Mouse (Mus musculus) embryonic facial prominence, embryonic 10.5 days (tissue): ENCODE measurements around the gene Cdh23. TPM values are rescaled to one million over a fixed set of nuclear protein-coding genes. Genes with fewer than 3 reads are reported as not detected.

Experiments
- DNase-seq: peaks from one replicate; pipeline ENCODE4 v3.0.0-alpha.2; 2017; ENCODE audit warnings: low spot score
- H3K27ac ChIP-seq: fragments of 300-500 bp; sonication (generic); replicated peaks from 2 replicates; pipeline ENCODE4 v1.5.1; 2016; ENCODE audit warnings: mild to moderate bottlenecking
- H3K27me3 ChIP-seq: fragments of 300-500 bp; sonication (generic); replicated peaks from 2 replicates; pipeline ENCODE4 v1.6.1; 2016; ENCODE audit warnings: low read depth, mild to moderate bottlenecking; ENCODE audit not compliant: poor library complexity, severe bottlenecking
- H3K36me3 ChIP-seq: fragments of 300-500 bp; sonication (generic); replicated peaks from 2 replicates; pipeline ENCODE4 v1.6.1; 2016; ENCODE audit warnings: mild to moderate bottlenecking, moderate library complexity
- H3K4me1 ChIP-seq: fragments of 300-500 bp; sonication (generic); 2 replicates; pipeline ENCODE4 v1.6.1; 2016
- H3K4me3 ChIP-seq: fragments of 300-500 bp; sonication (generic); 2 replicates; pipeline ENCODE4 v1.5.1; 2016; ENCODE audit warnings: mild to moderate bottlenecking, moderate library complexity
- H3K9me3 ChIP-seq: fragments of 300-500 bp; sonication (generic); 2 replicates; pipeline ENCODE4 v1.6.1; 2016; ENCODE audit warnings: mild to moderate bottlenecking
- WGBS: fragments of 180-500 bp; shearing (Covaris S2); methylation state at CpG from one replicate; pipeline ENCODE4 v1.1.7; 2016; 5-methylcytosine and 5-hydroxymethylcytosine counted together
- polyA plus RNA-seq: library from polyadenylated mRNA; unstranded; fragments of >200 nt; fragmentation: Nextera tagmentation; extraction: Ambion mirVana; gene quantifications from 2 replicates; pipeline ENCODE4 v1.2.1, GENCODE M21; 2016

Cdh23 gene
- polyA plus RNA-seq, 1 experiment from 2014 or later = 0.29 TPM

- Histone ChIP-seq H3K27ac (no peak overlapping the region), H3K36me3 (no peaks in the 10 kb centered on the region), H3K4me1 (peaks cover 83% of the 10 kb centered on the region), H3K27me3 (peaks cover 38% of the 10 kb centered on the region), H3K4me3 (peak overlapping the region; percentile 58; the same call in 1 of the 2 replicates), H3K9me3 (no peaks in the 10 kb centered on the region)
- no peak for DNase-seq
- WGBS = 27% methylated on average over 9 of the region's 9 CpGs
These were observed 348.3 kb downstream of the Cdh23 start for GRCm38 (mm10) chr10:60347768-60348610.

- peaks cover 71% of the 10 kb centered on the region for H3K4me1 ChIP-seq
- under 1% methylated on average over 37 of the region's 37 CpGs for WGBS
- peak; percentile 87 for DNase-seq
- H3K4me3 ChIP-seq = peak within 1 kb of the TSS; percentile 58
- peaks cover 38% of the 10 kb centered on the region for H3K27me3 ChIP-seq
- no peaks in the 10 kb centered on the region for H3K36me3 ChIP-seq
- peak within 1 kb of the TSS; percentile 82 for H3K27ac ChIP-seq
- no peaks in the 10 kb centered on the region for H3K9me3 ChIP-seq
These were observed 349.4 kb downstream of the Cdh23 start, which contains the start of gene Vsir for GRCm38 (mm10) chr10:60346701-60347405. Gene Vsir (plus strand): TSS chr10:60346851.

GRCm38 (mm10) chr10:60346056-60346455 lies 350.2 kb downstream of the Cdh23 start:
- 82% methylated on average over 4 of the region's 4 CpGs for WGBS
- Histone ChIP-seq H3K4me1 (peaks cover 63% of the 10 kb centered on the region), H3K27ac (0 out of 2 replicates have a peak overlapping the region, but pooled peaks have one; percentile 82), H3K27me3 (peaks cover 38% of the 10 kb centered on the region), H3K36me3 (no peaks in the 10 kb centered on the region), H3K4me3 (peak overlapping the region; percentile 58; the same call in 1 of the 2 replicates), H3K9me3 (no peaks in the 10 kb centered on the region)
- no peak for DNase-seq

GRCm38 (mm10) chr10:60344111-60344510 lies 352.2 kb downstream of the Cdh23 start:
- H3K36me3 ChIP-seq = no peaks in the 10 kb centered on the region
- peaks cover 46% of the 10 kb centered on the region for H3K4me1 ChIP-seq
- DNase-seq = no peak
- WGBS = 81% methylated on average over 3 of the region's 3 CpGs
- H3K9me3 ChIP-seq = no peaks in the 10 kb centered on the region
- H3K4me3 ChIP-seq = no peak overlapping the region
- H3K27ac ChIP-seq = peak overlapping the region; percentile 48
- H3K27me3 ChIP-seq = peaks cover 38% of the 10 kb centered on the region

- 77% methylated on average over 9 of the region's 9 CpGs for WGBS
- 0 out of 2 replicates have a peak, but pooled peaks cover 3% of the 10 kb centered on the region for H3K9me3 ChIP-seq
- peaks cover 20% of the 10 kb centered on the region for H3K4me1 ChIP-seq
- no peak overlapping the region for H3K4me3 ChIP-seq
- H3K36me3 ChIP-seq = no peaks in the 10 kb centered on the region
- H3K27me3 ChIP-seq = peaks cover 14% of the 10 kb centered on the region
- no peak for DNase-seq
- no peak overlapping the region for H3K27ac ChIP-seq
These were observed 354.8 kb downstream of the Cdh23 start for GRCm38 (mm10) chr10:60341528-60341927.

GRCm38 (mm10) chr10:60335021-60335420 lies 361.3 kb downstream of the Cdh23 start:
- Histone ChIP-seq H3K27ac (no peak overlapping the region), H3K27me3 (no peaks in the 10 kb centered on the region), H3K36me3 (no peaks in the 10 kb centered on the region), H3K9me3 (0 out of 2 replicates have a peak, but pooled peaks cover 3% of the 10 kb centered on the region), H3K4me3 (no peak overlapping the region), H3K4me1 (no peaks in the 10 kb centered on the region)
- 96% methylated on average over 4 of the region's 4 CpGs for WGBS
- no peak for DNase-seq

- no peak for DNase-seq
- H3K4me1 ChIP-seq = no peaks in the 10 kb centered on the region
- H3K27ac ChIP-seq = no peak overlapping the region
- no peak overlapping the region for H3K4me3 ChIP-seq
- no peaks in the 10 kb centered on the region for H3K36me3 ChIP-seq
- H3K27me3 ChIP-seq = no peaks in the 10 kb centered on the region
- 82% methylated on average over 7 of the region's 7 CpGs for WGBS
- 0 out of 2 replicates have a peak, but pooled peaks cover 3% of the 10 kb centered on the region for H3K9me3 ChIP-seq
These were observed 361.7 kb downstream of the Cdh23 start for GRCm38 (mm10) chr10:60334583-60334982.

- Histone ChIP-seq H3K27ac (no peak overlapping the region), H3K27me3 (no peaks in the 10 kb centered on the region), H3K36me3 (no peaks in the 10 kb centered on the region), H3K4me1 (peaks cover 4% of the 10 kb centered on the region; the same call in 1 of the 2 replicates), H3K9me3 (no peaks in the 10 kb centered on the region), H3K4me3 (no peak overlapping the region)
- no peak for DNase-seq
- WGBS = 85% methylated on average over 11 of the region's 11 CpGs
These were observed 367.2 kb downstream of the Cdh23 start for GRCm38 (mm10) chr10:60328963-60329650.

GRCm38 (mm10) chr10:60316166-60316565 lies 380.1 kb downstream of the Cdh23 start:
- H3K9me3 ChIP-seq = no peaks in the 10 kb centered on the region; the same call in 1 of the 2 replicates
- H3K4me1 ChIP-seq = no peaks in the 10 kb centered on the region
- no peaks in the 10 kb centered on the region for H3K36me3 ChIP-seq
- H3K4me3 ChIP-seq = no peak overlapping the region
- no peaks in the 10 kb centered on the region for H3K27me3 ChIP-seq
- 86% methylated on average over 4 of the region's 4 CpGs for WGBS
- no peak for DNase-seq
- H3K27ac ChIP-seq = no peak overlapping the region

GRCm38 (mm10) chr10:60313606-60314005 lies 382.7 kb downstream of the Cdh23 start:
- Histone ChIP-seq H3K9me3 (no peaks in the 10 kb centered on the region), H3K27me3 (no peaks in the 10 kb centered on the region), H3K36me3 (no peaks in the 10 kb centered on the region), H3K4me1 (no peaks in the 10 kb centered on the region), H3K4me3 (no peak overlapping the region), H3K27ac (no peak overlapping the region)
- no peak for DNase-seq
- 93% methylated on average over 5 of the region's 5 CpGs for WGBS

- Histone ChIP-seq H3K9me3 (no peaks in the 10 kb centered on the region), H3K36me3 (no peaks in the 10 kb centered on the region), H3K27ac (no peak overlapping the region), H3K27me3 (no peaks in the 10 kb centered on the region), H3K4me1 (no peaks in the 10 kb centered on the region), H3K4me3 (no peak overlapping the region)
- 88% methylated on average over 13 of the region's 13 CpGs for WGBS
- no peak for DNase-seq
These were observed 385.7 kb downstream of the Cdh23 start for GRCm38 (mm10) chr10:60310629-60311028.
